ENCODE assay signal across 9 mouse cellular contexts in genomic region chr16:24450256-24450655, GRCm38 (mm10). TPM values are rescaled to one million over a fixed set of nuclear protein-coding genes. Genes with fewer than 3 reads are reported as not detected.
A peak's percentile ranks its signal among the peaks of the same experiment; 100 is the strongest.
DNase-seq lines count a peak whose midpoint lies in the region; ATAC-seq lines count a peak whose summit lies in the region.
"Had no signal": no experiment of that assay in that cellular context is flagged by ENCODE, and none has a peak within 500 bp of the region (broad histone marks: within the 10 kb centered on the region; RNA-seq: fewer than 3 reads in every experiment).

No protein-coding gene starts in this region.

- H3K9me3 ChIP-seq in kidney, embryonic 16.5 days (ENCODE audit: low read length), result no peaks in the 10 kb centered on the region
- no peaks in the 10 kb centered on the region for H3K9me3 ChIP-seq in limb, embryonic 10.5 days (replicated peaks)
- H3K9me3 ChIP-seq: forebrain, embryonic 13.5 days had no signal

- WGBS in kidney, embryonic 16.5 days, result 48% methylated on average over 5 of the region's 5 CpGs
- WGBS in limb, embryonic 10.5 days, result 64% methylated on average over 5 of the region's 5 CpGs

- ATAC-seq in kidney, embryonic 16.5 days (ENCODE audit: low FRiP score, low TSS enrichment), result no peak
- peak; percentile 53 for ATAC-seq in CD4-positive, CD25-positive, alpha-beta regulatory T cell, adult 4 months
- ATAC-seq: forebrain, embryonic 13.5 days had no signal

- H3K4me3 ChIP-seq in kidney, embryonic 16.5 days (ENCODE audit: low read length), result no peak overlapping the region
- H3K4me3 ChIP-seq in limb, embryonic 10.5 days, result no peak overlapping the region
- H3K4me3 ChIP-seq: forebrain, embryonic 13.5 days had no signal

- H3K4me2 ChIP-seq in kidney, embryonic 16.5 days (replicated peaks; ENCODE audit: low read depth, low read length), result 0 out of 2 replicates have a peak overlapping the region, but pooled peaks have one; percentile 15
- H3K4me2 ChIP-seq: forebrain, embryonic 13.5 days had no signal

- H3K27me3 ChIP-seq in kidney, embryonic 16.5 days (ENCODE audit: insufficient read depth, low read length), result no peaks in the 10 kb centered on the region
- no peaks in the 10 kb centered on the region for H3K27me3 ChIP-seq in limb, embryonic 10.5 days (ENCODE audit: low read depth, poor library complexity, severe bottlenecking)
- H3K27me3 ChIP-seq: forebrain, embryonic 13.5 days had no signal

- peaks cover 51% of the 10 kb centered on the region for H3K4me1 ChIP-seq in kidney, embryonic 16.5 days (ENCODE audit: insufficient read depth, low read length)
- peaks cover 59% of the 10 kb centered on the region for H3K4me1 ChIP-seq in limb, embryonic 10.5 days

- H3K27ac ChIP-seq in kidney, embryonic 16.5 days (ENCODE audit: low read length), result no peak overlapping the region
- peak overlapping the region; percentile 68; the same call in 1 of the 2 replicates for H3K27ac ChIP-seq in limb, embryonic 10.5 days
- H3K27ac ChIP-seq: forebrain, embryonic 13.5 days had no signal

- H3K36me3 ChIP-seq in kidney, embryonic 16.5 days (ENCODE audit: insufficient read depth, low read length), result no peaks in the 10 kb centered on the region
- peaks cover 14% of the 10 kb centered on the region; the same call in 1 of the 2 replicates for H3K36me3 ChIP-seq in limb, embryonic 10.5 days

- DNase-seq in kidney, adult 8-10 months, result no peak
- DNase-seq in CD4-positive helper T cell, adult 2 months (ENCODE audit: low read depth, low spot score), result peak; percentile 8
- DNase-seq in limb, embryonic 10.5 days (ENCODE audit: low spot score), result no peak
- DNase-seq in frontal cortex, adult 2 months (ENCODE audit: extremely low spot score in 1 of 2, low spot score in 1 of 2), result no peak
- no peak for DNase-seq in layer of hippocampus, adult 11-12 months (ENCODE audit: low spot score)
- DNase-seq: adrenal gland, adult 2 months had no signal

- H3K9ac ChIP-seq in kidney, embryonic 16.5 days (replicated peaks; ENCODE audit: low read length), result 0 out of 2 replicates have a peak overlapping the region, but pooled peaks have one; percentile 7
- H3K9ac ChIP-seq: forebrain, embryonic 13.5 days had no signal

RNA-seq across cellular contexts. Expression of gene Lpp, which starts 56.9 kb away (rescaled TPM):
- 54.0 and 66.8 TPM in 2 replicates for polyA plus RNA-seq in kidney, embryonic 16.5 days (2015; fragmentation: Nextera tagmentation; extraction: Ambion mirVana)
- polyA plus RNA-seq in CD4-positive, CD25-positive, alpha-beta regulatory T cell, adult 4 months (2017; shearing (Covaris generic)), result 10 to 100 TPM; 22.3 to 28.2 TPM
- 38.6 and 45.3 TPM in 2 replicates for polyA plus RNA-seq in limb, embryonic 10.5 days (2016; fragmentation: Nextera tagmentation; extraction: Ambion mirVana)
- polyA plus RNA-seq in frontal cortex, adult 2 months (2012; rRNA removed), result 2.8 and 3.0 TPM in 2 replicates
